Mouse (Mus musculus) liver, adult 2 months (tissue): ENCODE results near the gene Timmdc1. TPM values are rescaled to one million over a fixed set of nuclear protein-coding genes. Genes with fewer than 3 reads are reported as not detected.

Experiments
- DNase-seq: peaks from one replicate; pipeline ENCODE4 v3.0.0-alpha.2; 2011; ENCODE audit warnings: low read depth, low spot score; ENCODE audit errors: extremely low read depth
- H3K27ac ChIP-seq: fragments of 200-500 bp; replicated peaks from 2 replicates; pipeline ENCODE4 v1.5.1; 2012; ENCODE audit warnings: low read depth, mild to moderate bottlenecking, control low read depth, inconsistent platforms, low read length; ENCODE audit not compliant: insufficient read depth
- H3K27me3 ChIP-seq: fragments of 200-500 bp; 2 replicates; pipeline ENCODE4 v1.6.1; 2012; ENCODE audit warnings: mild to moderate bottlenecking, moderate library complexity, low read length, inconsistent platforms; ENCODE audit not compliant: control insufficient read depth, insufficient read depth
- H3K36me3 ChIP-seq: fragments of 200-500 bp; 2 replicates; pipeline ENCODE4 v1.6.1; 2012; ENCODE audit warnings: low read length, inconsistent platforms; ENCODE audit not compliant: control insufficient read depth, insufficient read depth
- H3K4me1 ChIP-seq: fragments of 200-500 bp; 2 replicates; pipeline ENCODE4 v1.6.1; 2011; ENCODE audit warnings: low read length; ENCODE audit not compliant: control insufficient read depth, insufficient read depth
- H3K4me3 ChIP-seq: fragments of 200-500 bp; 2 replicates; pipeline ENCODE4 v1.5.1; 2011; ENCODE audit warnings: low read depth, mild to moderate bottlenecking, control low read depth, low read length, moderate library complexity; ENCODE audit not compliant: insufficient read depth
- H3K79me2 ChIP-seq: fragments of 200-500 bp; 2 replicates; pipeline ENCODE4 v1.6.1; 2012; ENCODE audit warnings: inconsistent platforms, mild to moderate bottlenecking, low read length, moderate library complexity; ENCODE audit not compliant: control insufficient read depth, insufficient read depth
- H3K9ac ChIP-seq: fragments of 200-500 bp; 2 replicates; pipeline ENCODE4 v1.6.1; 2012; ENCODE audit warnings: low read depth, mild to moderate bottlenecking, control low read depth, inconsistent platforms, low read length
- CTCF ChIP-seq: fragments of 200-500 bp; IDR thresholded peaks from 2 replicates; pipeline ENCODE4 v1.5.1; 2011; ENCODE audit warnings: low read depth, low read length, control low read depth
- POLR2A ChIP-seq: fragments of 200-500 bp; IDR thresholded peaks from 2 replicates; pipeline ENCODE4 v1.6.1; 2011; ENCODE audit warnings: low read length, control low read depth; ENCODE audit not compliant: insufficient read depth; ENCODE audit errors: extremely low read depth
- WGBS: fragments of 180-500 bp; shearing (Covaris S2); methylation state at CpG from one replicate; pipeline ENCODE4 v1.1.7; 2018; 5-methylcytosine and 5-hydroxymethylcytosine counted together
- polyA plus RNA-seq: library from polyadenylated mRNA; depleted of rRNA; stranded (reverse); fragments of >200 nt; gene quantifications from 2 replicates; pipeline ENCODE4 v1.2.3, GENCODE M21; 2012
- total RNA-seq: library from RNA; depleted of rRNA; stranded (reverse); fragments of >200 nt; gene quantifications from 2 replicates; pipeline ENCODE4 v1.2.3, GENCODE M21; 2014

The Timmdc1 gene
- total and polyA plus RNA-seq, 2 experiments: 30.4 to 35.7 TPM

DNA sequence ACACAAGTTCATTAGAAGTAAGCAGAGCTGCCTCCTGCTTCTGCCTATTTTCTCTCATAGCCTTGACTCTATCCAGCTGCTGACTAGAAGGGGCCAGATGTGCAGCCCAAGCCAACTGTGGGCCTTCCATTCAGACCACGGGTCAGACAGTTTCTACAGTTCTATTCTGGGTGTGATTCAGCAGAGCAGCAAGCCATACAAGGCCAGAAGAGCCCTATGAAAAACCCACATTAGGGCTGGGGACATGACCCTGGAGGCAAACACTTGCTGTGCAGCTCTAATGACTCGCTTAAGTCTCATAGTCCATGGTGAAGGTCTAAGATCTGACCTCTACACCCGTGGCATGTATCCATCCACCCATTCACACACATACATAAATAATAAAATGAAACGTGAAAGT is 56.4 kb downstream of the Timmdc1 start:
- WGBS: 58% methylated on average over 4 of the region's 4 CpGs
- Histone ChIP-seq H3K27me3 (no peaks in the 10 kb centered on the region), H3K36me3 (no peaks in the 10 kb centered on the region), H3K79me2 (no peaks in the 10 kb centered on the region), H3K9ac (no peak overlapping the region), H3K4me1 (no peaks in the 10 kb centered on the region), H3K27ac (no peak overlapping the region), H3K4me3 (no peak overlapping the region)
- TF ChIP-seq CTCF: no peak
- TF ChIP-seq POLR2A: no peak
- no peak for DNase-seq

DNA sequence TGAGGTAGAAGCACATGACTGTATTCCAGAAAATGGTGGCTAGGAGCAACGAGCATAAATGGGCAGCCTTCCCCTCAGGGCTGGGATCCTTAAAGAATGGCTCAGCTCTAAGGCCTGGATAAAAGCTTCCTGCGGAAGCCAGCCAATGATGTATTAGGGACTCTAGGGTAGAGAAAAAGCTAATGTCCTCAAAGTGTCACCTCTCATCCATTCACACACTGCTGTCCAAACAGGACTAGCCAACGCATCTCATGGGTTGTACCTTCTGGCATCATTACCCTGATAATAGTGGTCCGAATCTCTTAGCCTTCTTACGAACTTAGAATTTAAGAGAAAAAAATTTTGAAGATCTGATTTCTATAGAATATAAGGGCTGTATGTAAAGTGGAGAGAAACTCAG is 59.2 kb downstream of the Timmdc1 start:
- no peaks in the 10 kb centered on the region for H3K27me3 ChIP-seq
- 93% methylated on average over 5 of the region's 5 CpGs for WGBS
- no peaks in the 10 kb centered on the region for H3K79me2 ChIP-seq
- H3K36me3 ChIP-seq: no peaks in the 10 kb centered on the region
- no peak overlapping the region for H3K9ac ChIP-seq
- no peak overlapping the region for H3K27ac ChIP-seq
- no peak overlapping the region for H3K4me3 ChIP-seq
- DNase-seq: no peak
- H3K4me1 ChIP-seq: no peaks in the 10 kb centered on the region
- no peak for TF ChIP-seq CTCF
- TF ChIP-seq POLR2A: no peak

DNA sequence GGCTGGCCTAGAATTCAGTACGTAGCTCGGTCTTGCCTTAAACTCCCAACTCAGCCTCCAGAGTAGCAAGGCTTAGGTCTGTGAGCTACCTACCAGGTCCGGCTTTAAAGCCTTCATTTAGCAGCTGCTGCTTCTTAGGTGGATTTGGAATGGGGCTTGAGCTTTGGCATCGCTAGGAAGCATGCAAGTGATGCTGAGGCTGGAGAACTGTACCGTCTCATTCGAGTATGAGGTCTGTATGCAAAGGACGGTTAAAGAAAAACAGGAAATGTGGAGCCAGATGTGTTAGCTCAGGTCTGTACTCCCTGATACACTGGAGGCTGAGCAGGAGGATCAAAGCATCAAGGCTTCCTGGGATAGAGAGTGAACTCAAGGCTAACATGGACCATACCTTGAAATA is 60.3 kb downstream of the Timmdc1 start:
- 85% methylated on average over 7 of the region's 7 CpGs for WGBS
- no peaks in the 10 kb centered on the region for H3K4me1 ChIP-seq
- H3K79me2 ChIP-seq: no peaks in the 10 kb centered on the region
- H3K4me3 ChIP-seq: no peak overlapping the region
- DNase-seq: no peak
- no peaks in the 10 kb centered on the region for H3K27me3 ChIP-seq
- H3K27ac ChIP-seq: no peak overlapping the region
- TF ChIP-seq POLR2A (no peak), CTCF (no peak)
- H3K9ac ChIP-seq: no peak overlapping the region
- no peaks in the 10 kb centered on the region for H3K36me3 ChIP-seq

DNA sequence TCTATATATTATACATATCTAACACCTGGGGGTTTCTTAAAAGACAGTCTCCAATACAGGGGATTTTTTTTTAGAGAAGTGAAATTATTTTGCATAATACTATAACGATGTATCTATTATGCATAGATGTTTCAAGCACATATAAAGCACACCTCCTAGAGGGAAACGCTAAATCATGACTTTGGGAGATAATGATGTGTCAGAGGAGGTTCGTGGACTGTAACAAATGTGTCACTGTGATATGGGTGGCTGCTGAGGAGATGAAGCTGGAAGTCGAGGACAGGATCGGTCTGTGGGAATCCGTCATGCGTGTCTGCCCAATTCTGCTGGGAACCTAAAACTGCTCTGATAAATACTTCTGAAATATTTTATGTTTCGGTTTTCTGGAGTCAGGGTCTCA is 60.7 kb downstream of the Timmdc1 start:
- H3K9ac ChIP-seq: no peak overlapping the region
- no peak overlapping the region for H3K4me3 ChIP-seq
- H3K4me1 ChIP-seq: no peaks in the 10 kb centered on the region
- no peak for DNase-seq
- no peaks in the 10 kb centered on the region for H3K27me3 ChIP-seq
- TF ChIP-seq POLR2A (no peak), CTCF (no peak)
- no peaks in the 10 kb centered on the region for H3K36me3 ChIP-seq
- H3K27ac ChIP-seq: no peak overlapping the region
- 83% methylated on average over 8 of the region's 8 CpGs for WGBS
- H3K79me2 ChIP-seq: no peaks in the 10 kb centered on the region

GRCm38 (mm10) chr16:38459990-38460389 is 62.5 kb downstream of the Timmdc1 start:
- Histone ChIP-seq H3K9ac (no peak overlapping the region), H3K4me3 (no peak overlapping the region), H3K27me3 (no peaks in the 10 kb centered on the region), H3K27ac (no peak overlapping the region), H3K36me3 (no peaks in the 10 kb centered on the region), H3K79me2 (no peaks in the 10 kb centered on the region), H3K4me1 (no peaks in the 10 kb centered on the region)
- WGBS: 90% methylated on average over 4 of the region's 4 CpGs
- no peak for DNase-seq
- TF ChIP-seq POLR2A (no peak), CTCF (no peak)

DNA sequence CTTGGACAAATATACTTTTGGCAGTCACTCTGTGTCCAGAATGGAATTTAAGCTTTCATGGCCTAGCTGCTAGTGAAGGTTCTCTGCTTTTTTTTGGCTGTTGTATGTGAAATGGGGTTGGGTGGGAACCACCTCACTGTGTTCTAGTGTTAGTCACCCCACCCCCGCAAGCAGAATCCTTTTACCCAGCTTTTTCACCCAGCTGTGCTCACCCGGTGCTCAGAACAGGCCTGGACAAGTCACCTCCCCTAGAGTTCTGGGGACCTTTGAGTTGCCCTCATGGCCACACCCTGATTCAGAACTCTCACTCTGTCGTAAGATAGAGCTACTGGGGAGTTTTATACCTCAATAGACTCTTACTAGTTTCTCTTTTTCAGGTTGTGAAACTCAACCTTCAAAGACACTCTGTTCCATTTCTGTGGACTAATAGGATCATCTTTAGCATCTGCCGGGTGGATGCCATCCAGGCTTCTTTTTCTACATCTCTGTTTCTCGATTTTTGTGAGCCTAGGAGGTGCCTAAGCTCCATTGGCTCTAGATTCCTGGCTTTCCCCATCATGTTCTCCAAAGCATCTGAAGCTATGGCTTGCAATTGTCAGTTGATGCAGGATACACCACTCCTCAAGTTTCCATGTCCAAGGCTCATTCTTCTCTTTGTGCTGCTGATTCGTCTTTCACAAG is 63.7 kb downstream of the Timmdc1 start:
- no peaks in the 10 kb centered on the region for H3K27me3 ChIP-seq
- 76% methylated on average over 6 of the region's 6 CpGs for WGBS
- H3K79me2 ChIP-seq: no peaks in the 10 kb centered on the region
- DNase-seq: no peak
- no peak for TF ChIP-seq CTCF
- TF ChIP-seq POLR2A: no peak
- H3K36me3 ChIP-seq: no peaks in the 10 kb centered on the region
- H3K4me1 ChIP-seq: no peaks in the 10 kb centered on the region
- no peak overlapping the region for H3K4me3 ChIP-seq
- no peak overlapping the region for H3K9ac ChIP-seq
- H3K27ac ChIP-seq: no peak overlapping the region
